Mouse (Mus musculus) gastrocnemius, adult 2 months (tissue): ENCODE results near the gene Cdk8. TPM values are rescaled to one million over a fixed set of nuclear protein-coding genes. Genes with fewer than 3 reads are reported as not detected.

Source experiments
- DNase-seq: peaks from one replicate; pipeline ENCODE4 v3.0.0; 2022
- H3K27ac ChIP-seq: fragments of 200-600 bp; 2 replicates; pipeline ENCODE4 v1.8.1; 2022; ENCODE audit warnings: mild to moderate bottlenecking
- H3K4me3 ChIP-seq: fragments of 200-600 bp; 2 replicates; pipeline ENCODE4 v1.8.1; 2022; ENCODE audit warnings: mild to moderate bottlenecking, moderate library complexity
- CTCF ChIP-seq: fragments of 200-600 bp; IDR thresholded peaks from 2 replicates; pipeline ENCODE4 v1.8.1; 2022; ENCODE audit warnings: antibody characterized with exemption, mild to moderate bottlenecking, moderate library complexity
- intact Hi-C: fragments of 180-260 bp; cut with DNase I; formaldehyde crosslinking; loops from one replicate; pipeline ENCODE4 v1.15.1; 2025
- total RNA-seq, 2 experiments: library from RNA; stranded (reverse); gene quantifications; 2 replicates each; pipeline ENCODE4 v1.2.3; 2021

Cdk8 gene
- total RNA-seq, 2 experiments from 2014 or later, result 16.8 to 17.6 TPM

DNA sequence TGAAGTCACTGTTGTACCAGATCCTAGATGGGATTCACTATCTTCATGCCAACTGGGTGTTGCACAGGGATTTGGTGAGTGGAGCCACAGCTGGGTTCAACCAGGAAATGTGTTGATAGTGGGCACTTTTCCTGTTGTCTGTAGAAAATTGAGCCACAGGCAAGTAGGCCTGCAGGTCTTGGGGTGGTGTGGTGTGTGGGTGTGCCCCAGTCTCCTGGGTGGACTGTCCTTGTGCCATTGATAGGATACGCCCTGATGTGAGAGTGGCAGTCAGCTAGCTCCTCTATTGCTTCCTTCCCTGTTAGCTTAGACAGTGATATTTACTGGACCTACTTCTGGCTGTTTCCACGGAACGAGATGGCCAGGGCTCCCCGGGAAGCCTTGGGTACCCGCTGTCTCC is 40.6 kb downstream of the Cdk8 start:
- intact Hi-C loops, result no loop called here
- DNase-seq, result no peak
- Histone ChIP-seq H3K27ac (no peak overlapping the region), H3K4me3 (no peak overlapping the region)
- TF ChIP-seq CTCF, result no peak

DNA sequence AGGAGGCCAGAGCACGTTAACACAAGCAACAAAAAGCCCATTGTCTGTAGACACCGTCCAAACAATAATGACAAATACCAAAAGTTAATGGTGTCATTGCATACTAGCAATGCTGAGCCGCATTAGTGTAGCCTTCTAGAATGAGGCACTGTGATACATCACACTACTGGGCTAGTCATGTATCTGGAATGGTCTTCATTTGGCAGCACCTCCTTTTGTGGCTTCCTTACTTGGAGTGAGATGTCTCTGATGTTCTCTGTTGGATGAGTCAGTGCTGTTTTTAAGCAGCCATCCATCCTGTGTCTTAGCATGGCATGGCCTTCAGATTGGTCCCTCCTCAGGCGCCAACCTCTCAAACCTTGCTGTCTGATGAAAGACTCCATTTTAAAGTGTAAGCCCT is 42.1 kb downstream of the Cdk8 start:
- intact Hi-C loops, result no loop called here
- DNase-seq, result no peak
- Histone ChIP-seq H3K4me3 (no peak overlapping the region), H3K27ac (no peak overlapping the region)
- TF ChIP-seq CTCF, result no peak

DNA sequence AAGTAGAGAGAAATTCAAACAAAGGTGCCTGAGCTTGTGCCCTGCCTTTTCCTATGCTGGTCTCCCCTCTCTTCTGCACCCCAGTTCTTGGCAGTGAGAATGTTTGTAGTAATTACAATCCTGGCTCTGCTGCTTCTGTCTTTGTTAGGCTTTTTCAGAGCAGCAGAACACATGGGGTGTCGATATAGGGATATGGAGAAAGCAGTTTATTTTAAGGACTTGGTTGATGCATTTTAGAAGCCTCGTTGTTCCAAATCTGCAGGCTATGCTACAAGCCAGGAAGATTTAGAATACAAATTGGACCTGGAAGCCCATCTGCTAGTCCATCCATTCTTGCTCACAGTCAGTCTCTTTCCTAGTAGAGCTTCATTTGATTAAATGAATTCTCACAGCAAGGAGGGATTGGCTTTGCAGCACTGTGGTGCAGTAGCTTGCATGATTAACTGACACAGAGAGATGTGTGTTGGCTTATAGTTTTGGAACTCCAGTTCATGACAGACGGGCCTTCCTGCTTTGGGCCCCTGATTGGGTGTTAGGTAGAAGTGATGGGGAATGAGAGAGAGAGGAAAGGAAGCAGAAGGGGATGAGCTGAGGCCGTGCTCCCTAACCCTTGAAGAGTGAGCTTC is 43.5 kb downstream of the Cdk8 start:
- no peak overlapping the region for H3K4me3 ChIP-seq
- intact Hi-C loops, result no loop called here
- no peak for DNase-seq
- TF ChIP-seq CTCF, result no peak
- H3K27ac ChIP-seq, result no peak overlapping the region

- intact Hi-C loops, result no loop called here
- TF ChIP-seq CTCF, result no peak
- no peak overlapping the region for H3K27ac ChIP-seq
Measured at GRCm38 (mm10) chr5:146277513-146277912, 46.5 kb downstream of the Cdk8 start.

DNA sequence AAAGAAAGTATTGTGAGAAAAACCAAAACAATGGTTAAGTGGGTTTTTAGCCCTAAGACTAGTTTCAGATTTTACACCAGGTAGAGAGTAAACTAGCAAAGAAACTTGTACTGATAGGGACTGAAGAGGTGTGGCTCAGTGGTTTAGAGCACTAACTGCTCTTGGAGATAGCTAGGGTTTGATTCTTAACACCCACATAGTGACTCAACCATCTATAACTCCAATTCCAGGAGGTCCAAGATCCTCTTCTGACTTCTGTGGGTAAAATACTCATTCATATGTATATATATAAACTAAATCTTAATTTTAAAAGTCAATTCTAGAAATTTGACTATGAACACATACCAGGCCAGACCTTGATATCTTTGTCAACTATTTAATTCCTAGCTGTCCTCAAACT is 49.0 kb downstream of the Cdk8 start:
- no peak for DNase-seq
- Histone ChIP-seq H3K27ac (no peak overlapping the region), H3K4me3 (no peak overlapping the region)
- no peak for TF ChIP-seq CTCF
- intact Hi-C loops, result no loop called here

More at GRCm38 (mm10) chr5:146277513-146277912, 46.5 kb downstream of the Cdk8 start:
- DNase-seq, result no peak
- no peak overlapping the region for H3K4me3 ChIP-seq

DNA sequence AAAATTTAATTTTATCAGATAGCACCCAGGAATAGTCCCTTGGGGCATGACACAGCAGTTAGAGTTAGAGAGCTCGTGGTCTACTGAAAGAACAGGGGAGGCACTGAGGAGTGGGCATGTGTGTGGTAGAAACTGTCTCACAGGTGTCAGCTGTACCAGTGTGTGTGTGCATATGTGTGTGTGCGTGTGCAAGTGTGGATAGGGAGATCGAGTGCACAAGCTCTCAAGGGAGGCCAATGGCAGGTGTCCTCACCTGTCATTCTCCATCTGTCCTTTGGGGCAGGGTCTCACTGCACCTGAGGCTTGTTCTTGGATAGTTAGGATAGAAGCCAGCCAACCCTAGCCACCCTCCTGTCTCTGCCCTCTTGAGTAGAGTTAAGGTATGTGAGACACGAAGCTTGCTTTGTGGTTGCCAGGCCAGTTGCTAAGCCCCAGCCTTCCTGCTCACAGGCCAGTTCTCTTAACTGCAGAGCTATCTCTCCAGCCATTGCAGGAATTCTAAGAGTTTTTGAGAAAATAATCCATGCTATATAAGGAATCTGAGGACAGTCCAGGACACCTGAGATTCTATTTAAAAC is 50.3 kb downstream of the Cdk8 start:
- DNase-seq, result no peak
- no peak overlapping the region for H3K27ac ChIP-seq
- TF ChIP-seq CTCF, result no peak
- H3K4me3 ChIP-seq, result no peak overlapping the region
- intact Hi-C loops, result no loop called here

GRCm38 (mm10) chr5:146281884-146282579 is 51.0 kb downstream of the Cdk8 start:
- intact Hi-C loops, result no loop called here
- DNase-seq, result no peak
- no peak overlapping the region for H3K27ac ChIP-seq
- no peak for TF ChIP-seq CTCF
- H3K4me3 ChIP-seq, result no peak overlapping the region

- intact Hi-C loops, result no loop called here
- no peak for DNase-seq
- TF ChIP-seq CTCF, result no peak
- Histone ChIP-seq H3K4me3 (no peak overlapping the region), H3K27ac (no peak overlapping the region)
Measured at GRCm38 (mm10) chr5:146283899-146284298, 52.9 kb downstream of the Cdk8 start.

- no peak for DNase-seq
- no peak for TF ChIP-seq CTCF
- no peak overlapping the region for H3K27ac ChIP-seq
- intact Hi-C loops, result no loop called here
- H3K4me3 ChIP-seq, result no peak overlapping the region
Measured at GRCm38 (mm10) chr5:146287416-146287815, 56.4 kb downstream of the Cdk8 start.

- Histone ChIP-seq H3K4me3 (no peak overlapping the region), H3K27ac (no peak overlapping the region; the same call in 1 of the 2 replicates)
- DNase-seq, result peak; percentile 30
- intact Hi-C loops, result no loop called here
- TF ChIP-seq CTCF, result no peak
Measured at GRCm38 (mm10) chr5:146288048-146288501, 57.0 kb downstream of the Cdk8 start.

DNA sequence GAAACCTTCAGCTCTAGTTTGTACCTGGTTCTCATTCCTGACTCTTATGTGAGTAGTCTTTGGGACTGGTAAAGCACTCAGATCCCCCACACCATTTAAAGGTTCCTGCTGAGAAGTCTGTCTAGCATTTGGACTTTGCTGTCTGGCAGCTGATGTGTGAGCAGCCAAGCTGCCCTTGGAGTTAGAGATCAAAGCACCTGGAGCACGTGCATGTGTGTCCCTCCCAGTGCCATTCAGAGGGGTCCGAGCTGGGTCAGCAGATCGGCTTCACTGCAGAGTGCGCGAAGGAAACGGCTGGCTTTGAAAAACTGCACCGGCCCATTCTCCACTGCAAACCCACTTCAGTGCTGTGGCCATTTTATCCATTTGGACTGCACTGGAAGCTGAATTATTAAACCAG is 58.9 kb downstream of the Cdk8 start:
- no peak for TF ChIP-seq CTCF
- Histone ChIP-seq H3K4me3 (no peak overlapping the region), H3K27ac (peak overlapping the region; percentile 46; the same call in 1 of the 2 replicates)
- no peak for DNase-seq
- intact Hi-C loops, result no loop called here

DNA sequence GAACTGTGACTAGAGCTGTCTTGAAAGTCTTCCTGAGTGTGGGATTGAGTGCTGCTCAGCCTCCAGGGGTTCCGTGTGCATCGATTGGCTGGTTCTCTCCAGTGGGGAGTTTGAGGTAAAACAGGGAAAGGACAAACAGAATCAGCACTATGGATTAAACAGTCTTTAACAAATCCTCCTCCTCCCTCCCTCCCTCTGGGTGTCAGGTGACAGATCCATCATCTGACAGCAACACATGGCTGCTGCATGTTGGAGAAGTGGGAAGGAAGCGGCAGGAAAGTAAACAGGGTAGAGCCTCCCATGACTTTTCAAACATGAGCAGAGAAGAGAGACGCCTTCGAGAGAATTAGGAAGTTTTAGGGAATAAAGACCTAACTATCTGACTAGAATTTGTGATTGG is 59.4 kb downstream of the Cdk8 start:
- no peak for DNase-seq
- Histone ChIP-seq H3K27ac (peak overlapping the region; percentile 46; the same call in 1 of the 2 replicates), H3K4me3 (no peak overlapping the region)
- TF ChIP-seq CTCF, result no peak
- intact Hi-C loops, result no loop called here

- no peak overlapping the region for H3K4me3 ChIP-seq
- no peak for DNase-seq
- intact Hi-C loops, result no loop called here
- H3K27ac ChIP-seq, result no peak overlapping the region
- no peak for TF ChIP-seq CTCF
Measured at GRCm38 (mm10) chr5:146291560-146291959, 60.5 kb downstream of the Cdk8 start.
